ENCODE assay signal across 15 mouse cellular contexts in the genomic region with DNA sequence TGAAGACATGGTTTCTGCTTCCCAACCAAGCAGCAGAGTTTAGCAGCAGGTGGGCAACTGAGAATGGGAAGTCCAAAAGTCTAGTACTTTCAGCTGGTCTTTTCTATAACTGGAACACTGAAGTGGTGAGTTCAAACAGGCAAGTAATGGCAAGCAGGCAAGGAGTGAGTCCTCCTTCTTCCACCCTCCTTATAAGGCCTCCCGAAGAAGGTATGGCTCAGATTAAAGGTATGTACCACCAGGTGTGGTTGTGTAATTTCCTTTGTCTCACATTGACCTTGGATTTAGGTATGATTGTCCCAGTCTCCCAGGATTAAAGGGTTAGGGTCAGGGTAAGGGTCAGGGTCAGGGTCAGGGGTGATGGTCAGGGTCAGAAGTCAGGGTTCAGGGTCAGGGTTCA. TPM values are rescaled to one million over a fixed set of nuclear protein-coding genes. Genes with fewer than 3 reads are reported as not detected.
A peak's percentile ranks its signal among the peaks of the same experiment; 100 is the strongest.
DNase-seq lines count a peak whose midpoint lies in the region; ATAC-seq and TF ChIP-seq lines count a peak whose summit lies in the region.
"Had no signal": no experiment of that assay in that cellular context is flagged by ENCODE, and none has a peak within 500 bp of the region (broad histone marks: within the 10 kb centered on the region; RNA-seq: fewer than 3 reads in every experiment).

No protein-coding gene starts in this region.

- H3K27me3 ChIP-seq in liver, embryonic 16.5 days (ENCODE audit: control insufficient read depth, insufficient read depth, low read depth, low read length), result no peaks in the 10 kb centered on the region
- H3K27me3 ChIP-seq in E14TG2a.4 (ENCODE audit: insufficient read depth, low read length), result no peaks in the 10 kb centered on the region

- H3K27ac ChIP-seq in liver, embryonic 16.5 days (ENCODE audit: low read length), result no peak overlapping the region
- H3K27ac ChIP-seq: heart, adult 2 months; liver, embryonic 14.5 days had no signal

- no peak for DNase-seq in liver
- DNase-seq in naive thymus-derived CD4-positive, alpha-beta T cell, adult 2 months (ENCODE audit: low read depth), result peak; percentile 19
- DNase-seq in spleen, adult 18-20 months, result no peak
- DNase-seq in frontal cortex, postnatal 14 days (ENCODE audit: low spot score in 2 of 2), result no peak
- DNase-seq: cerebellum, adult 11 months; heart, adult 2 months; kidney, postnatal 10 days; right cerebral cortex, postnatal 14 days had no signal

- TF ChIP-seq CTCF in E14TG2a.4 (conservative IDR thresholded peaks at IDR 0.05; ENCODE audit: low read length), result no peak

- H3K36me3 ChIP-seq in liver, embryonic 16.5 days (ENCODE audit: control insufficient read depth, insufficient read depth), result no peaks in the 10 kb centered on the region
- no peaks in the 10 kb centered on the region for H3K36me3 ChIP-seq in E14TG2a.4 (ENCODE audit: insufficient read depth, low read length)

- peak; percentile 39; the same call in 1 of the 2 replicates for ATAC-seq in liver, embryonic 16.5 days (ENCODE audit: low read depth)
- peak; percentile 52 for ATAC-seq in activated CD4-positive, CD25-positive, alpha-beta regulatory T cell, adult 4 months

- no peak overlapping the region for H3K4me2 ChIP-seq in liver, embryonic 16.5 days (ENCODE audit: low read depth, low read length)

- no peaks in the 10 kb centered on the region for H3K9me3 ChIP-seq in liver, embryonic 16.5 days (replicated peaks; ENCODE audit: control insufficient read depth, low read length)
- peaks cover 38% of the 10 kb centered on the region for H3K9me3 ChIP-seq in E14TG2a.4 (ENCODE audit: low read length)

- no peak overlapping the region for H3K4me3 ChIP-seq in liver, embryonic 16.5 days (ENCODE audit: low read depth, low read length)
- peak overlapping the region; percentile 37; the same call in 1 of the 2 replicates for H3K4me3 ChIP-seq in E14TG2a.4 (replicated peaks; ENCODE audit: low read length)
- H3K4me3 ChIP-seq: heart, adult 2 months had no signal

- 70% methylated on average over 1 of the region's 1 CpGs for WGBS in liver, embryonic 16.5 days (ENCODE audit: insufficient replicate concordance)

- no peaks in the 10 kb centered on the region for H3K4me1 ChIP-seq in liver, embryonic 16.5 days (ENCODE audit: control insufficient read depth, low read depth, low read length)
- no peaks in the 10 kb centered on the region for H3K4me1 ChIP-seq in E14TG2a.4 (replicated peaks; ENCODE audit: low read depth, low read length)

- H3K9ac ChIP-seq in liver, embryonic 16.5 days (ENCODE audit: low read depth, low read length), result no peak overlapping the region
- H3K9ac ChIP-seq: liver, embryonic 14.5 days had no signal

RNA-seq across cellular contexts. Expression of a gene that starts 4.0 kb away (rescaled TPM):
- not detected in 2 replicates for polyA plus RNA-seq in liver, embryonic 16.5 days (2015; fragmentation: Nextera tagmentation; extraction: Ambion mirVana)
- polyA plus RNA-seq in activated CD4-positive, CD25-positive, alpha-beta regulatory T cell, adult 4 months (2017; shearing (Covaris generic)), result not detected
- polyA plus RNA-seq: cortical plate, adult 2 months; heart, adult 2 months; heart, postnatal 0 days; liver, embryonic 14.5 days; thymus, postnatal 0 days had no signal

RNA-seq across cellular contexts. Expression of a gene that starts 20.5 kb away (rescaled TPM):
- polyA plus RNA-seq in liver, embryonic 16.5 days (2015; fragmentation: Nextera tagmentation; extraction: Ambion mirVana), result 0.40 and 0.42 TPM in 2 replicates
- 10 to 100 TPM; 26.5 to 75.3 TPM for polyA plus RNA-seq in activated CD4-positive, CD25-positive, alpha-beta regulatory T cell, adult 4 months (2017; shearing (Covaris generic))

RNA-seq across cellular contexts. Expression of a gene that starts 57.8 kb away (rescaled TPM):
- polyA plus RNA-seq in liver, embryonic 16.5 days (2015; fragmentation: Nextera tagmentation; extraction: Ambion mirVana), result not detected in 2 replicates
- polyA plus RNA-seq in activated CD4-positive, CD25-positive, alpha-beta regulatory T cell, adult 4 months (2017; shearing (Covaris generic)), result not detected
- polyA plus RNA-seq: cortical plate, adult 2 months; heart, adult 2 months; heart, postnatal 0 days; liver, embryonic 14.5 days; thymus, postnatal 0 days had no signal

Comparison
In these comparisons a context has a peak if more than half of its experiments do, and no peak if none do; other contexts are left out.
1. RNA of a gene that starts 20.5 kb away (polyA plus RNA-seq): 26.5 to 75.3 TPM in activated CD4-positive, CD25-positive, alpha-beta regulatory T cell, adult 4 months; 0.40 to 0.42 TPM in liver, embryonic 16.5 days; every median in the first group is over 10 times any median in the second.